Mouse (Mus musculus): ENCODE measurements around the gene Mrpl34. TPM values are rescaled to one million over a fixed set of nuclear protein-coding genes. Genes with fewer than 3 reads are reported as not detected.
A peak's percentile ranks its signal among the peaks of the same experiment; 100 is the strongest.

The Mrpl34 gene
- polyA plus RNA-seq, 1 experiment from 2014 or later, result 119 TPM

GRCm38 (mm10) chr8:71476099-71476940, 11.6 kb downstream of the Mrpl34 start:
- peak; percentile 33 for TF ChIP-seq CTCF (IDR thresholded peaks at IDR 0.05; ENCODE audit: low read depth)
- no peak for TF ChIP-seq EP300 (IDR thresholded peaks at IDR 0.05; ENCODE audit: low read depth)
- peak overlapping the region; percentile 55 for H3K4me3 ChIP-seq (ENCODE audit: low read depth, low read length)
- no peaks in the 10 kb centered on the region; the same call in 1 of the 2 replicates for H3K27me3 ChIP-seq (ENCODE audit: insufficient read depth, low read length)
- H3K9ac ChIP-seq (replicated peaks), result peak overlapping the region; percentile 67
- H3K4me1 ChIP-seq (ENCODE audit: insufficient read depth), result no peaks in the 10 kb centered on the region; the same call in 1 of the 2 replicates
- 1% methylated on average over 65 of the region's 121 CpGs for WGBS (ENCODE audit: insufficient replicate concordance)
- DNase-seq, result peak; percentile 77
- peak overlapping the region; percentile 72 for H3K27ac ChIP-seq (ENCODE audit: low read depth)
- ATAC-seq, result peak; percentile 78
- peaks cover 39% of the 10 kb centered on the region for H3K36me3 ChIP-seq (replicated peaks; ENCODE audit: insufficient read depth, low read length)
- H3K4me2 ChIP-seq (ENCODE audit: low read depth, low read length), result peak overlapping the region; percentile 90
- H3K9me3 ChIP-seq (ENCODE audit: low read length), result no peaks in the 10 kb centered on the region

GRCm38 (mm10) chr8:71477196-71477845, 12.6 kb downstream of the Mrpl34 start:
- DNase-seq (no peak), ATAC-seq (no peak)
- no peak overlapping the region for H3K27ac ChIP-seq (ENCODE audit: low read depth)
- H3K36me3 ChIP-seq (replicated peaks; ENCODE audit: insufficient read depth, low read length), result peaks cover 31% of the 10 kb centered on the region
- H3K4me3 ChIP-seq (ENCODE audit: low read depth, low read length), result peak overlapping the region; percentile 55; the same call in 1 of the 2 replicates
- no peaks in the 10 kb centered on the region; the same call in 1 of the 2 replicates for H3K4me1 ChIP-seq (ENCODE audit: insufficient read depth)
- TF ChIP-seq CTCF (IDR thresholded peaks at IDR 0.05; ENCODE audit: low read depth), result peak; percentile 67
- no peak for TF ChIP-seq EP300 (IDR thresholded peaks at IDR 0.05; ENCODE audit: low read depth)
- H3K9ac ChIP-seq (replicated peaks), result no peak overlapping the region
- H3K27me3 ChIP-seq (ENCODE audit: insufficient read depth, low read length), result no peaks in the 10 kb centered on the region; the same call in 1 of the 2 replicates
- WGBS (ENCODE audit: insufficient replicate concordance), result 46% methylated on average over 14 of the region's 14 CpGs
- no peaks in the 10 kb centered on the region for H3K9me3 ChIP-seq (ENCODE audit: low read length)
- peak overlapping the region; percentile 90 for H3K4me2 ChIP-seq (ENCODE audit: low read depth, low read length)

GRCm38 (mm10) chr8:71478943-71479342, 14.2 kb downstream of the Mrpl34 start:
- H3K36me3 ChIP-seq (replicated peaks; ENCODE audit: insufficient read depth, low read length), result peaks cover 16% of the 10 kb centered on the region
- H3K4me3 ChIP-seq (ENCODE audit: low read depth, low read length), result no peak overlapping the region
- no peak overlapping the region for H3K27ac ChIP-seq (ENCODE audit: low read depth)
- H3K27me3 ChIP-seq (ENCODE audit: insufficient read depth, low read length), result no peaks in the 10 kb centered on the region; the same call in 1 of the 2 replicates
- 84% methylated on average over 11 of the region's 11 CpGs for WGBS (ENCODE audit: insufficient replicate concordance)
- no peaks in the 10 kb centered on the region for H3K9me3 ChIP-seq (ENCODE audit: low read length)
- H3K4me2 ChIP-seq (ENCODE audit: low read depth, low read length), result no peak overlapping the region
- H3K9ac ChIP-seq (replicated peaks), result no peak overlapping the region
- ATAC-seq (no peak), DNase-seq (no peak)
- H3K4me1 ChIP-seq (ENCODE audit: insufficient read depth), result no peaks in the 10 kb centered on the region; the same call in 1 of the 2 replicates
- TF ChIP-seq CTCF (IDR thresholded peaks at IDR 0.05; ENCODE audit: low read depth), result no peak
- no peak for TF ChIP-seq EP300 (IDR thresholded peaks at IDR 0.05; ENCODE audit: low read depth)

GRCm38 (mm10) chr8:71483932-71484331, 19.2 kb downstream of the Mrpl34 start:
- Histone ChIP-seq H3K4me3 (ENCODE audit: low read depth, low read length) (no peak overlapping the region), H3K9me3 (ENCODE audit: low read length) (no peaks in the 10 kb centered on the region), H3K27me3 (ENCODE audit: insufficient read depth, low read length) (no peaks in the 10 kb centered on the region; the same call in 1 of the 2 replicates), H3K36me3 (replicated peaks; ENCODE audit: insufficient read depth, low read length) (no peaks in the 10 kb centered on the region), H3K27ac (ENCODE audit: low read depth) (no peak overlapping the region), H3K4me1 (ENCODE audit: insufficient read depth) (peaks cover 13% of the 10 kb centered on the region), H3K4me2 (ENCODE audit: low read depth, low read length) (no peak overlapping the region), H3K9ac (replicated peaks) (no peak overlapping the region)
- TF ChIP-seq EP300 (IDR thresholded peaks at IDR 0.05; ENCODE audit: low read depth) (no peak), CTCF (IDR thresholded peaks at IDR 0.05; ENCODE audit: low read depth) (no peak)
- ATAC-seq (no peak), DNase-seq (peak; percentile 72)
- 59% methylated on average over 8 of the region's 8 CpGs for WGBS (ENCODE audit: insufficient replicate concordance)

GRCm38 (mm10) chr8:71484736-71485135, 20.0 kb downstream of the Mrpl34 start:
- H3K27me3 ChIP-seq (ENCODE audit: insufficient read depth, low read length), result no peaks in the 10 kb centered on the region; the same call in 1 of the 2 replicates
- H3K27ac ChIP-seq (ENCODE audit: low read depth), result no peak overlapping the region
- H3K36me3 ChIP-seq (replicated peaks; ENCODE audit: insufficient read depth, low read length), result no peaks in the 10 kb centered on the region
- no peaks in the 10 kb centered on the region for H3K9me3 ChIP-seq (ENCODE audit: low read length)
- ATAC-seq (no peak), DNase-seq (no peak)
- TF ChIP-seq EP300 (IDR thresholded peaks at IDR 0.05; ENCODE audit: low read depth) (no peak), CTCF (IDR thresholded peaks at IDR 0.05; ENCODE audit: low read depth) (no peak)
- 89% methylated on average over 19 of the region's 19 CpGs for WGBS (ENCODE audit: insufficient replicate concordance)
- peaks cover 22% of the 10 kb centered on the region for H3K4me1 ChIP-seq (ENCODE audit: insufficient read depth)
- H3K4me2 ChIP-seq (ENCODE audit: low read depth, low read length), result 0 out of 2 replicates have a peak overlapping the region, but pooled peaks have one; percentile 78
- H3K4me3 ChIP-seq (ENCODE audit: low read depth, low read length), result no peak overlapping the region
- H3K9ac ChIP-seq (replicated peaks), result no peak overlapping the region

Data from liver, postnatal 0 days (tissue).